Comparison of ENCODE assay signal across 19 mouse cellular contexts in genomic region chr15:25252648-25253567, GRCm38 (mm10).
DNase-seq lines count a peak whose midpoint lies in the region; ATAC-seq and TF ChIP-seq lines count a peak whose summit lies in the region.
"Had no signal": no experiment of that assay in that cellular context is flagged by ENCODE, and none has a peak within 500 bp of the region (broad histone marks: within the 10 kb centered on the region; RNA-seq: fewer than 3 reads in every experiment).

No protein-coding gene starts in this region.

- H3K4me2 ChIP-seq in forebrain, embryonic 16.5 days (ENCODE audit: low read length) = no peak overlapping the region
- H3K4me2 ChIP-seq in hindbrain, postnatal 0 days (ENCODE audit: low read depth, low read length) = peak overlapping the region; percentile 16; the same call in 1 of the 2 replicates
- H3K4me2 ChIP-seq in midbrain, postnatal 0 days (ENCODE audit: low read depth, low read length, poor library complexity, severe bottlenecking) = no peak overlapping the region; the same call in 1 of the 2 replicates
- H3K4me2 ChIP-seq in lung, postnatal 0 days (replicated peaks; ENCODE audit: low read depth, low read length) = no peak overlapping the region
- H3K4me2 ChIP-seq: intestine, embryonic 15.5 days; kidney, embryonic 15.5 days; liver, embryonic 12.5 days; lung, embryonic 15.5 days had no signal

- no peak for TF ChIP-seq CTCF in cerebellum, adult 2 months (IDR thresholded peaks at IDR 0.05; ENCODE audit: borderline replicate concordance, insufficient read depth, low read depth, low read length)
- no peak for TF ChIP-seq CTCF in hindbrain, postnatal 0 days (IDR thresholded peaks at IDR 0.05; ENCODE audit: low read depth)
- no peak for TF ChIP-seq CTCF in midbrain, postnatal 0 days (IDR thresholded peaks at IDR 0.05)
- TF ChIP-seq CTCF in lung, postnatal 0 days (IDR thresholded peaks at IDR 0.05) = no peak

- H3K36me3 ChIP-seq in forebrain, embryonic 16.5 days (ENCODE audit: control insufficient read depth, insufficient read depth) = no peaks in the 10 kb centered on the region
- H3K36me3 ChIP-seq in hindbrain, postnatal 0 days (ENCODE audit: insufficient read depth, low read length) = no peaks in the 10 kb centered on the region
- no peaks in the 10 kb centered on the region for H3K36me3 ChIP-seq in midbrain, postnatal 0 days (ENCODE audit: insufficient read depth, low read length)
- H3K36me3 ChIP-seq in lung, postnatal 0 days (ENCODE audit: insufficient read depth, low read length) = no peaks in the 10 kb centered on the region
- H3K36me3 ChIP-seq: intestine, embryonic 15.5 days; kidney, embryonic 15.5 days; liver, embryonic 12.5 days; lung, embryonic 15.5 days had no signal

- H3K4me1 ChIP-seq in cerebellum, adult 2 months (ENCODE audit: control insufficient read depth, insufficient read depth, low read length) = no peaks in the 10 kb centered on the region
- no peaks in the 10 kb centered on the region for H3K4me1 ChIP-seq in forebrain, embryonic 16.5 days (replicated peaks; ENCODE audit: control insufficient read depth, insufficient read depth, low read length)
- H3K4me1 ChIP-seq in hindbrain, postnatal 0 days (ENCODE audit: insufficient read depth, low read length) = no peaks in the 10 kb centered on the region
- no peaks in the 10 kb centered on the region for H3K4me1 ChIP-seq in midbrain, postnatal 0 days (ENCODE audit: insufficient read depth, low read length)
- no peaks in the 10 kb centered on the region for H3K4me1 ChIP-seq in lung, postnatal 0 days (ENCODE audit: insufficient read depth, low read depth, low read length)
- H3K4me1 ChIP-seq: intestine, embryonic 15.5 days; kidney, embryonic 15.5 days; liver, embryonic 12.5 days; lung, embryonic 15.5 days had no signal

- H3K9ac ChIP-seq in forebrain, embryonic 16.5 days (replicated peaks; ENCODE audit: low read depth, low read length) = no peak overlapping the region
- H3K9ac ChIP-seq in hindbrain, postnatal 0 days (replicated peaks; ENCODE audit: low read length) = no peak overlapping the region
- H3K9ac ChIP-seq in midbrain, postnatal 0 days (replicated peaks; ENCODE audit: low read length, poor library complexity, severe bottlenecking) = no peak overlapping the region
- no peak overlapping the region for H3K9ac ChIP-seq in lung, postnatal 0 days (replicated peaks; ENCODE audit: low read depth)
- H3K9ac ChIP-seq: intestine, embryonic 15.5 days; kidney, embryonic 15.5 days; liver, embryonic 12.5 days; lung, embryonic 15.5 days had no signal

- no peak overlapping the region for H3K4me3 ChIP-seq in cerebellum, adult 2 months (replicated peaks; ENCODE audit: insufficient read depth, low read depth, low read length)
- no peak overlapping the region for H3K4me3 ChIP-seq in forebrain, embryonic 16.5 days (replicated peaks; ENCODE audit: low read length)
- H3K4me3 ChIP-seq in hindbrain, postnatal 0 days (ENCODE audit: low read length) = no peak overlapping the region
- no peak overlapping the region for H3K4me3 ChIP-seq in midbrain, postnatal 0 days (ENCODE audit: low read depth, low read length)
- no peak overlapping the region for H3K4me3 ChIP-seq in lung, postnatal 0 days (ENCODE audit: low read depth, low read length)
- H3K4me3 ChIP-seq: erythroblast, embryonic 14.5 days; intestine, embryonic 15.5 days; kidney, embryonic 15.5 days; liver, embryonic 12.5 days; lung, embryonic 15.5 days had no signal

- TF ChIP-seq POLR2A in cerebellum, adult 2 months (IDR thresholded peaks at IDR 0.05; ENCODE audit: borderline replicate concordance, insufficient read depth, low read length) = no peak

- 32% methylated on average over 13 of the region's 13 CpGs for WGBS in cerebellum, adult 2 months
- 64% methylated on average over 13 of the region's 13 CpGs for WGBS in forebrain, embryonic 16.5 days
- WGBS in hindbrain, postnatal 0 days = 44% methylated on average over 13 of the region's 13 CpGs
- WGBS in midbrain, postnatal 0 days = 49% methylated on average over 13 of the region's 13 CpGs
- WGBS in lung, postnatal 0 days = 70% methylated on average over 13 of the region's 13 CpGs

- H3K27me3 ChIP-seq in cerebellum, adult 2 months (ENCODE audit: control insufficient read depth, insufficient read depth, low read length) = no peaks in the 10 kb centered on the region; the same call in 1 of the 2 replicates
- no peaks in the 10 kb centered on the region for H3K27me3 ChIP-seq in forebrain, embryonic 16.5 days (replicated peaks; ENCODE audit: control insufficient read depth, insufficient read depth, low read length)
- no peaks in the 10 kb centered on the region for H3K27me3 ChIP-seq in hindbrain, postnatal 0 days (ENCODE audit: insufficient read depth, low read length)
- no peaks in the 10 kb centered on the region for H3K27me3 ChIP-seq in midbrain, postnatal 0 days (ENCODE audit: insufficient read depth, low read length)
- H3K27me3 ChIP-seq in lung, postnatal 0 days (replicated peaks; ENCODE audit: insufficient read depth, low read length) = no peaks in the 10 kb centered on the region
- H3K27me3 ChIP-seq: CH12.LX; intestine, embryonic 15.5 days; kidney, embryonic 15.5 days; liver, embryonic 12.5 days; lung, embryonic 15.5 days had no signal

- peak; percentile 78 for ATAC-seq in forebrain, embryonic 16.5 days
- peak; percentile 81; the same call in 1 of the 2 replicates for ATAC-seq in hindbrain, postnatal 0 days
- no peak for ATAC-seq in midbrain, postnatal 0 days (ENCODE audit: low FRiP score)
- ATAC-seq in frontal cortex, adult (ENCODE audit: low TSS enrichment) = no peak
- ATAC-seq in lung, postnatal 0 days = no peak
- ATAC-seq: intestine, embryonic 15.5 days; liver, embryonic 12.5 days had no signal

- no peak overlapping the region for H3K27ac ChIP-seq in cerebellum, adult 2 months (ENCODE audit: insufficient read depth, low read length)
- no peak overlapping the region for H3K27ac ChIP-seq in forebrain, embryonic 16.5 days (ENCODE audit: low read length)
- no peak overlapping the region for H3K27ac ChIP-seq in hindbrain, postnatal 0 days
- no peak overlapping the region for H3K27ac ChIP-seq in midbrain, postnatal 0 days (ENCODE audit: low read depth, low read length)
- H3K27ac ChIP-seq in lung, postnatal 0 days (ENCODE audit: low read length) = no peak overlapping the region
- H3K27ac ChIP-seq: intestine, embryonic 15.5 days; kidney, embryonic 15.5 days; liver, embryonic 12.5 days; lung, embryonic 15.5 days had no signal

- no peak for TF ChIP-seq EP300 in lung, postnatal 0 days (IDR thresholded peaks at IDR 0.05)

- no peaks in the 10 kb centered on the region for H3K9me3 ChIP-seq in forebrain, embryonic 16.5 days (ENCODE audit: control insufficient read depth, low read length)
- H3K9me3 ChIP-seq in hindbrain, postnatal 0 days (ENCODE audit: low read length) = no peaks in the 10 kb centered on the region
- no peaks in the 10 kb centered on the region for H3K9me3 ChIP-seq in midbrain, postnatal 0 days (ENCODE audit: low read length)
- H3K9me3 ChIP-seq in lung, postnatal 0 days (ENCODE audit: low read length) = no peaks in the 10 kb centered on the region
- H3K9me3 ChIP-seq: intestine, embryonic 15.5 days; kidney, embryonic 15.5 days; liver, embryonic 12.5 days; lung, embryonic 15.5 days had no signal

- DNase-seq in cerebellum, postnatal 10 days = peak; percentile 49 to 50
- no peak for DNase-seq in cerebellum, adult 2 months
- peak; percentile 56 for DNase-seq in hindbrain, postnatal 0 days (ENCODE audit: low spot score)
- DNase-seq in midbrain, postnatal 0 days (ENCODE audit: low spot score) = peak; percentile 43
- no peak for DNase-seq in lung, postnatal 0 days (ENCODE audit: low spot score)
- no peak for DNase-seq in embryo, embryonic 10 days (ENCODE audit: low spot score)
- DNase-seq: adrenal gland, postnatal 10 days; cerebellum, adult 9-10 months; embryo, embryonic 11 days; right cerebral cortex, postnatal 14 days; thymus, postnatal 36 days had no signal

Comparison
In these comparisons a context has a peak if more than half of its experiments do, and no peak if none do; other contexts are left out.
1. DNase-seq: peak in cerebellum, postnatal 10 days (2 of 2), hindbrain, postnatal 0 days (single experiment) and midbrain, postnatal 0 days (single experiment); none in cerebellum, adult 2 months (0 of 2), lung, postnatal 0 days (single experiment) and embryo, embryonic 10 days (single experiment).
2. ATAC-seq: peak in forebrain, embryonic 16.5 days (single experiment) and hindbrain, postnatal 0 days (single experiment); none in midbrain, postnatal 0 days (single experiment), frontal cortex, adult (single experiment) and lung, postnatal 0 days (single experiment).